Comparison of ENCODE assay signal across 21 mouse cellular contexts in genomic region chr3:31807741-31808140, GRCm38 (mm10).
"Had no signal": no experiment of that assay in that cellular context is flagged by ENCODE, and none has a peak within 500 bp of the region (broad histone marks: within the 10 kb centered on the region; RNA-seq: fewer than 3 reads in every experiment).

No protein-coding gene starts in this region.

- H3K4me1 ChIP-seq: limb, embryonic 13.5 days; liver, embryonic 12.5 days; liver, embryonic 15.5 days; lung, embryonic 15.5 days; megakaryocyte, embryonic 14.5 days had no signal

- ATAC-seq: intestine, embryonic 16.5 days; liver, embryonic 12.5 days had no signal

- H3K36me3 ChIP-seq: limb, embryonic 10.5 days; limb, embryonic 13.5 days; liver, embryonic 12.5 days; liver, embryonic 15.5 days; lung, embryonic 15.5 days; neural tube, embryonic 13.5 days had no signal

- H3K27me3 ChIP-seq: limb, embryonic 13.5 days; liver, embryonic 12.5 days; liver, embryonic 15.5 days; lung, embryonic 15.5 days; megakaryocyte, embryonic 14.5 days; neural tube, embryonic 13.5 days had no signal

- DNase-seq: kidney, adult 18-20 months; kidney, postnatal 4 days; layer of hippocampus, adult 9-11 months; liver; lung, adult 18-20 months; lung, postnatal 10 days; lung, postnatal 36 days; midbrain, embryonic 14.5 days; thymus, adult 18-20 months; thymus, postnatal 4 days had no signal

- H3K9ac ChIP-seq: limb, embryonic 13.5 days; liver, embryonic 12.5 days; liver, embryonic 15.5 days; lung, embryonic 15.5 days; neural tube, embryonic 13.5 days had no signal

- H3K4me2 ChIP-seq: limb, embryonic 13.5 days; liver, embryonic 12.5 days; liver, embryonic 15.5 days; lung, embryonic 15.5 days; midbrain, embryonic 11.5 days; neural tube, embryonic 13.5 days had no signal

- H3K27ac ChIP-seq: kidney, postnatal 0 days; layer of hippocampus, adult 2 months; limb, embryonic 10.5 days; limb, embryonic 13.5 days; liver, embryonic 12.5 days; liver, embryonic 15.5 days; lung, embryonic 15.5 days; neural tube, embryonic 13.5 days had no signal

- H3K4me3 ChIP-seq: layer of hippocampus, adult 2 months; limb, embryonic 10.5 days; limb, embryonic 13.5 days; liver, embryonic 12.5 days; liver, embryonic 15.5 days; lung, embryonic 15.5 days; megakaryocyte, embryonic 14.5 days; neural tube, embryonic 13.5 days had no signal

- H3K9me3 ChIP-seq: limb, embryonic 10.5 days; limb, embryonic 13.5 days; liver, embryonic 12.5 days; liver, embryonic 15.5 days; lung, embryonic 15.5 days; neural tube, embryonic 13.5 days had no signal
